Mouse (Mus musculus) G1E-ER4 (cell line): ENCODE measurements around the gene 6030445D17Rik. TPM values are rescaled to one million over a fixed set of nuclear protein-coding genes. Genes with fewer than 3 reads are reported as not detected.

Experiments used
- GATA1 ChIP-seq: IDR thresholded peaks from one replicate; pipeline ENCODE4 v1.8.0; 2012; ENCODE audit warnings: low read length, inconsistent platforms
- polyA plus RNA-seq: library from polyadenylated mRNA; stranded (reverse); fragments of >175 nt; gene quantifications from 2 replicates; pipeline ENCODE4 v1.2.3, GENCODE M21; 2012

The 6030445D17Rik gene
- polyA plus RNA-seq, 1 experiment = not detected

DNA sequence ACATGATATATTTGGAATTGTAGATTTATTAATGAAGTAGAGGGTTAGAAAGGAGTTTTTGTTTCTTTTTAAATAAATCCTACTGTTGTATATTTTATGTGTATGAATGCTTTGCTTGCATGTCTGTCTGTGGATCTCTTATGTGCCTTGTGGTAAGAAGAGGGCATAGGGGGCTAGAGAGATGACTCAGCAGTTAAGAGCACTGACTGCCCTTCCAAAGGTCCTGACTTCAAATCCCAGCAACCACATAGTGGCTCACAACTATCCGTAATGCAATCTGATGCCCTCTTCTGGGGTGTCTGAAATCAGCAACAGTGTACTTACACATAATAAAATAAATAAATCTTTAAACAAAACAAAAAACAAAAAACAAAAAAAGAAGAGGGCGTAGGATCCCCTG is 24.5 kb downstream of the 6030445D17Rik start:
- TF ChIP-seq GATA1 = no peak

GRCm38 (mm10) chr4:136495993-136496392 is 33.9 kb downstream of the 6030445D17Rik start:
- TF ChIP-seq GATA1 = no peak

- no peak for TF ChIP-seq GATA1
Observed at GRCm38 (mm10) chr4:136505426-136506215, 43.6 kb downstream of the 6030445D17Rik start.

DNA sequence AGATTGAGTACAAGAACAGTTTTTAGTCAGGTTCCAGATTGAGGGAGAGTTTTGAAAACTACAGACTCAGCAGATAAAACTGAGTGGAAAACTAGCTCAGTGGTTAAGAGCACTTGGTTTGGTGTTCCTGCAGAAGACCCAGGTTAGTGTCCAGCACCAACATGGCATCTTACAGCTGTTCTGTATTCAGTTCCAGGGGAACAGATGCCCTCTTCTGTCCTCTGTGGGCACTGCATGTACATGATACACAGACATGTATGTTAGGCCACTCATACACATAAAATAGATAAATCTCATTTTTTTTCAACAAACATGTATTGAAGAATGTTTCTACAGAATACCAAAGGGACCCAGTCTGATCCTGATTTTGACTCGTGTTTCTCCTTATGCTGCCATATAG is 47.8 kb downstream of the 6030445D17Rik start:
- TF ChIP-seq GATA1 = no peak

DNA sequence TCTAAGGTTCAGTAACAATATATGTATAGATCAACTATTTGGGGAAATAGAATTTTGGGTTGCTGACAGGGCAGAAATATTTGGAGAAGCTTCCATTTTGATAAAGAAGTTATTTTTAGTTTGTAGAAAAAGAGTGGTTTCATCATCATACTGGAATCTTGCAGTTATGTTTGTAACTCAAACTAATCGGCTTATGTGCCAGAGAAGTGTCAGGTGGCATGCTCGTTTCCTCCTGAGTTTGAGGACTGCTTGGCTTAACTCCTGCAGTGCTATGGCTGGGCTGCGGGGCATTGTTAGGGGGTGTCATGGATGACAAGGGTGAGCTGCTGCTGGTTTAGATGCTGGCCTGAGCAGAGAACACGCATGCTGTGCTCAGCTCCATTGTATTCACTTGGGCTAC is 49.7 kb downstream of the 6030445D17Rik start:
- no peak for TF ChIP-seq GATA1

- no peak for TF ChIP-seq GATA1
Observed at GRCm38 (mm10) chr4:136512905-136513304, 50.9 kb downstream of the 6030445D17Rik start.

Other genes with a start within 250 kb of the 6030445D17Rik start
- gene Tcea3, start 214.5 kb upstream of the 6030445D17Rik start, polyA plus RNA-seq = 0.14 and 0.36 TPM in 2 replicates
- 4.2 and 4.8 TPM in 2 replicates for gene Zfp46, start 177.6 kb upstream of the 6030445D17Rik start, polyA plus RNA-seq
- gene Hnrnpr, start 151.3 kb upstream of the 6030445D17Rik start, polyA plus RNA-seq = 72.6 and 107 TPM in 2 replicates
- not detected in 2 replicates for gene Htr1d, start 38.7 kb upstream of the 6030445D17Rik start, polyA plus RNA-seq
- gene Luzp1, start 7.5 kb downstream of the 6030445D17Rik start, polyA plus RNA-seq = not detected in 2 replicates
- gene Kdm1a, start 140.5 kb downstream of the 6030445D17Rik start, polyA plus RNA-seq = 19.1 and 26.2 TPM in 2 replicates
- not detected in 2 replicates for gene Tex46, start 148.2 kb downstream of the 6030445D17Rik start, polyA plus RNA-seq
- gene Lactbl1, start 160.4 kb downstream of the 6030445D17Rik start, polyA plus RNA-seq = not detected in 2 replicates